Mouse (Mus musculus) heart, adult 2 months (tissue): ENCODE results near the gene Psmd8.

ENCODE experiments used
- CTCF ChIP-seq: fragments of 200-600 bp; IDR thresholded peaks from 2 replicates; pipeline ENCODE4 v1.8.1; 2022; ENCODE audit warnings: antibody characterized with exemption, mild to moderate bottlenecking, moderate library complexity
- POLR2A ChIP-seq: fragments of 200-500 bp; IDR thresholded peaks from 2 replicates; pipeline ENCODE4 v1.6.1; 2011; ENCODE audit warnings: mild to moderate bottlenecking, low read depth, low read length, control low read depth; ENCODE audit not compliant: insufficient read depth

- no peak for TF ChIP-seq POLR2A
- peak; percentile 55 for TF ChIP-seq CTCF
These were observed 2.4 kb downstream of the Psmd8 start for GRCm38 (mm10) chr7:29178106-29178505.
